Mouse (Mus musculus) forebrain, embryonic 16.5 days (tissue): ENCODE data around the gene Ankrd28. TPM values are rescaled to one million over a fixed set of nuclear protein-coding genes. Genes with fewer than 3 reads are reported as not detected.
A peak's percentile ranks its signal among the peaks of the same experiment; 100 is the strongest.

ENCODE experiments used
- ATAC-seq: fragments of 200-750 bp; cut with Nextera tagmentation; 2 replicates; pipeline ENCODE4 v1.8.0; 2017; ENCODE audit warnings: mild to moderate bottlenecking, moderate library complexity
- H3K27ac ChIP-seq: fragments of 300-500 bp; sonication (generic); 2 replicates; pipeline ENCODE4 v1.5.1; 2014; ENCODE audit warnings: low read length, control low read depth
- H3K27me3 ChIP-seq: fragments of 300-500 bp; sonication (generic); replicated peaks from 2 replicates; pipeline ENCODE4 v1.6.1; 2014; ENCODE audit warnings: low read length; ENCODE audit not compliant: control insufficient read depth, insufficient read depth
- H3K36me3 ChIP-seq: fragments of 300-500 bp; sonication (generic); 2 replicates; pipeline ENCODE4 v1.6.1; 2014; ENCODE audit not compliant: control insufficient read depth, insufficient read depth
- H3K4me1 ChIP-seq: fragments of 300-500 bp; sonication (generic); replicated peaks from 2 replicates; pipeline ENCODE4 v1.6.1; 2014; ENCODE audit warnings: low read length; ENCODE audit not compliant: control insufficient read depth, insufficient read depth
- H3K4me2 ChIP-seq: fragments of 300-500 bp; sonication (generic); 2 replicates; pipeline ENCODE4 v1.6.1; 2014; ENCODE audit warnings: mild to moderate bottlenecking, low read length, control low read depth
- H3K4me3 ChIP-seq: fragments of 300-500 bp; sonication (generic); replicated peaks from 2 replicates; pipeline ENCODE4 v1.5.1; 2014; ENCODE audit warnings: mild to moderate bottlenecking, low read length, control low read depth
- H3K9ac ChIP-seq: fragments of 300-500 bp; sonication (generic); replicated peaks from 2 replicates; pipeline ENCODE4 v1.6.1; 2014; ENCODE audit warnings: low read depth, low read length, control low read depth
- H3K9me3 ChIP-seq: fragments of 300-500 bp; sonication (generic); 2 replicates; pipeline ENCODE4 v1.6.1; 2016; ENCODE audit warnings: low read length; ENCODE audit not compliant: control insufficient read depth
- WGBS: fragments of 180-500 bp; shearing (Covaris S2); extraction: QIAGEN DNeasy Blood & Tissue Kit; methylation state at CpG from one replicate; pipeline ENCODE4 v1.1.7; 2014; 5-methylcytosine and 5-hydroxymethylcytosine counted together
- polyA plus RNA-seq: library from polyadenylated mRNA; unstranded; fragments of >200 nt; fragmentation: Nextera tagmentation; extraction: Ambion mirVana; gene quantifications from 2 replicates; pipeline ENCODE4 v1.2.1, GENCODE M21; 2015

Gene Ankrd28
- polyA plus RNA-seq, 1 experiment from 2014 or later = 12.2 TPM

GRCm38 (mm10) chr14:31800446-31800845 lies 30.0 kb downstream of the Ankrd28 start:
- H3K4me3 ChIP-seq = no peak overlapping the region
- no peaks in the 10 kb centered on the region for H3K9me3 ChIP-seq
- WGBS = 67% methylated on average over 5 of the region's 5 CpGs
- H3K36me3 ChIP-seq = no peaks in the 10 kb centered on the region
- H3K27ac ChIP-seq = no peak overlapping the region
- ATAC-seq = no peak
- no peaks in the 10 kb centered on the region for H3K27me3 ChIP-seq
- H3K4me2 ChIP-seq = no peak overlapping the region
- H3K9ac ChIP-seq = no peak overlapping the region
- H3K4me1 ChIP-seq = no peaks in the 10 kb centered on the region

- H3K27ac ChIP-seq = no peak overlapping the region
- H3K9ac ChIP-seq = no peak overlapping the region
- no peaks in the 10 kb centered on the region for H3K9me3 ChIP-seq
- H3K27me3 ChIP-seq = no peaks in the 10 kb centered on the region
- WGBS = 86% methylated on average over 10 of the region's 10 CpGs
- no peak overlapping the region for H3K4me3 ChIP-seq
- peaks cover 7% of the 10 kb centered on the region for H3K4me1 ChIP-seq
- H3K4me2 ChIP-seq = no peak overlapping the region
- ATAC-seq = no peak
- no peaks in the 10 kb centered on the region for H3K36me3 ChIP-seq
These were observed 31.5 kb downstream of the Ankrd28 start for GRCm38 (mm10) chr14:31798937-31799336.

DNA sequence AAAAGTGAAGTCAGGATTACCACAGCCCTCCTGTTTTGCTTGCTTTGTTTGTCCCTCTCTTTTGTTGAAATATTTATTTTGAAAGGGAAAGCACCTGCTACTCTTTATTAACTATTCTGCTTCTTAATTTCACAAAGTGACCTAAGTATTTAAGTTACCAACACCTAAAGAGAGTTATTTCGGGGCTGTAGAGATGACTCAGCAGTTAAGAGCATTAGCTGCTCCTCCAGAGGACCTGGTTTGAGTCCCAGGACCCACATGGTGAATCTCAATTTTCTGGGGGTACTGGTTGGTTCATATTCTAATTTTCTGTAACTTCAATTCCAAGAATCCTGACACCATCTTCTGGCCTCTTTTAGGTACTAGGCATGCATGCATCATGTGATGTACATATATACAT lies 34.9 kb downstream of the Ankrd28 start:
- peaks cover 7% of the 10 kb centered on the region for H3K4me1 ChIP-seq
- WGBS = 32% methylated on average over 1 of the region's 1 CpGs
- H3K27ac ChIP-seq = no peak overlapping the region
- H3K9me3 ChIP-seq = no peaks in the 10 kb centered on the region
- H3K36me3 ChIP-seq = no peaks in the 10 kb centered on the region
- ATAC-seq = no peak
- H3K27me3 ChIP-seq = no peaks in the 10 kb centered on the region
- no peak overlapping the region for H3K4me2 ChIP-seq
- H3K4me3 ChIP-seq = no peak overlapping the region
- no peak overlapping the region for H3K9ac ChIP-seq

DNA sequence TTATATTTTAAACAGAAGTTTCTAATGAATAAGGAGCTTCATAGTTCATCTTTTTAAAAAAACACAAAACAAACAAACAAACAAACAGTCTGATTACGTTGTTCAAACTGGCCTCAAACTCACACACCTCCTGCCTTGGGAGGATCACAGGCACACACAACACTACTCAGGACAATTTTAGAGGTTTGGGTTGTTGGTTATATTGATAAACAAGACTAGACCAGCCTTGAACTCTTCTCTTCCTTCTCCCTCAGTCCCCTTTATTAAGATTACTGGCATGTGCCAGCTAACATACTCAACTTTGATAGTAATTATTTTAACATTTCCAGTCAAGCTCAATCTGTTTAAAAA lies 35.7 kb downstream of the Ankrd28 start:
- Histone ChIP-seq H3K27me3 (no peaks in the 10 kb centered on the region), H3K4me1 (peaks cover 7% of the 10 kb centered on the region), H3K9me3 (no peaks in the 10 kb centered on the region), H3K27ac (no peak overlapping the region), H3K9ac (no peak overlapping the region), H3K4me2 (no peak overlapping the region), H3K4me3 (no peak overlapping the region), H3K36me3 (no peaks in the 10 kb centered on the region)
- 32% methylated on average over 1 of the region's 1 CpGs for WGBS
- ATAC-seq = peak; percentile 50; the same call in 1 of the 2 replicates

DNA sequence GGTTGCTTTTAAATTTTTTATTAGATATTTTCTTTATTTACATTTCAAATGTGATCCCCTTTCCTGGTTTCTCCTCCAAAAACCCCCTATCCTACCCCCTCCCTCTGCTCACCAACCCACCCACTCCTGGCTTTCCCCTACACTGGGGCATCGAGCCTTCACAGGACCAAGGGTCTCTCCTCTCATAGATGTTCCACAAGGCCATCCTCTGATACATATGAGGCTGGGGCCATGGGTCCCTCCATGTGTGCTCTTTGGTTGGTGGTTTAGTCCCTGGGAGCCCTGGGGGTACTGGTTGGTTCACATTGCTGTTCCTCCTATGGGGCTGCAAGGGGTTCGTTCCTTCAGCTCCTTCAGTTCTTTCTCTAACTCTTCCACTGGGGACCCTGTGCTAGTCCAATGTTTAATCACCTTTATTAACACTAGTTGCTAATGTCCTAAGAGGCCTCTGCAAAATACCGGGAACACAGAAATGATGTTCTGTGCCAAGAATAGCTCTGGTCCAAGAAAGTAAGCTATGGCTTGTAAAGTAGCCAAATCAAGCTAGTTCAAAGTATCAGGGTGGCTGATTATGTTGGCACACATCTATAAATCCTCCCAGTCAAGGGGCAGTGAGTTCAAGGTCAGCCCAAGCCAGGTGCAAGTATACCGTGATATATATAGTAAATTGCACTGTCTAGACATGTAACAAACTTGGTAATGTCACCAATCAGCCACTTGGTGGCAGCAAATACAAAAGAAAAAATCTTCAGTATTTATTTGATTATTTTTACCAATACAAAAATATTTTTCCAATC lies 36.3 kb downstream of the Ankrd28 start:
- Histone ChIP-seq H3K27ac (no peak overlapping the region), H3K4me1 (peaks cover 7% of the 10 kb centered on the region), H3K36me3 (no peaks in the 10 kb centered on the region), H3K4me2 (no peak overlapping the region), H3K27me3 (no peaks in the 10 kb centered on the region), H3K9ac (no peak overlapping the region), H3K9me3 (no peaks in the 10 kb centered on the region), H3K4me3 (no peak overlapping the region)
- peak; percentile 86 for ATAC-seq
- 53% methylated on average over 4 of the region's 4 CpGs for WGBS

- Histone ChIP-seq H3K4me2 (no peak overlapping the region), H3K27me3 (no peaks in the 10 kb centered on the region), H3K9me3 (no peaks in the 10 kb centered on the region), H3K9ac (no peak overlapping the region), H3K36me3 (no peaks in the 10 kb centered on the region), H3K4me1 (peaks cover 11% of the 10 kb centered on the region), H3K4me3 (no peak overlapping the region), H3K27ac (no peak overlapping the region)
- WGBS = 47% methylated on average over 1 of the region's 1 CpGs
- ATAC-seq = no peak; the same call in 1 of the 2 replicates
These were observed 39.7 kb downstream of the Ankrd28 start for GRCm38 (mm10) chr14:31790797-31791196.

GRCm38 (mm10) chr14:31786906-31787305 lies 43.5 kb downstream of the Ankrd28 start:
- H3K36me3 ChIP-seq = no peaks in the 10 kb centered on the region
- H3K27ac ChIP-seq = no peak overlapping the region
- H3K4me1 ChIP-seq = peaks cover 8% of the 10 kb centered on the region
- H3K4me2 ChIP-seq = no peak overlapping the region
- H3K9me3 ChIP-seq = no peaks in the 10 kb centered on the region
- H3K4me3 ChIP-seq = no peak overlapping the region
- ATAC-seq = no peak
- H3K9ac ChIP-seq = no peak overlapping the region
- no peaks in the 10 kb centered on the region for H3K27me3 ChIP-seq
- 4% methylated on average over 2 of the region's 2 CpGs for WGBS

DNA sequence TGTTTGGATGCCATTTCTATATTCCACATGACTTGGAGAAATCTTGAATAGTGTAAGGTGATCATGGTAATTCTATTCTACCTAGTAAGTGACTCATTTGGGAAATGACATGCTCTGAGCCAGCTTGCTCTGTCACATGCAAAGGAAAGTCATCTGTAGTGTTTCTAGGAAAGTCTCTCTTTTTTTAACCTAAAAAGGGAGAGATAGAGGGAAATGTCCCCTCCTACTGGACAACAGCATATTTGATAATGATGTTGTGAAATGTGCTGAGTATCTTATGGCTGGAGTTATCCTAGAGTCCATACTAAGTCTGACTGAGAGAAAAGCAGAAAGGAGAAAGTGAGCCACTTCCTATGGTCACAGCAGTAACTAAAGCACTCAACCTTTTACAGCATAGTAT lies 44.8 kb downstream of the Ankrd28 start:
- Histone ChIP-seq H3K9ac (no peak overlapping the region), H3K27ac (no peak overlapping the region), H3K4me1 (peaks cover 20% of the 10 kb centered on the region), H3K9me3 (no peaks in the 10 kb centered on the region), H3K4me3 (no peak overlapping the region), H3K27me3 (no peaks in the 10 kb centered on the region), H3K4me2 (no peak overlapping the region), H3K36me3 (no peaks in the 10 kb centered on the region)
- no peak for ATAC-seq

DNA sequence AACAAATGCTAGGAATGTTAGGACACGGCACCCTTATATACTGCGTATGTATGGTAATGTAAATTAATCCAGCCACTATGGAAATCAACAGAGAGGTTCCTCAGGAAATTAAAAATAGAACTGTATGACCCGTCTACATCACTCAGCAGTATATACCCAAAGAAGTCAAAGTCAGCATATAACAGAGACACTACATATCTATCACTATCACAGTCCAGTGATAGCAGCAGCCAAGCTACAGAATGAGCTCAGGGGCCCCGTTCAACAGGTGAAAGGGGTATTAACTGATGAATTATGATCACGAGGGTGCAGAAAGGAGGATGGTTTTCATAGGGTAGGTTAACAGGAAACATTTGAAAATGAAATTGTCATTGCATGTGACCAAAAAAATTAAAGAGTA lies 45.5 kb downstream of the Ankrd28 start:
- Histone ChIP-seq H3K4me3 (no peak overlapping the region), H3K9me3 (no peaks in the 10 kb centered on the region), H3K27ac (no peak overlapping the region), H3K4me2 (no peak overlapping the region), H3K9ac (no peak overlapping the region), H3K27me3 (no peaks in the 10 kb centered on the region), H3K36me3 (no peaks in the 10 kb centered on the region), H3K4me1 (peaks cover 24% of the 10 kb centered on the region)
- WGBS = 95% methylated on average over 5 of the region's 5 CpGs
- ATAC-seq = no peak
